Mouse (Mus musculus) left cerebral cortex, adult 9 months (tissue): ENCODE measurements around the gene Echs1.
"Not testable (repeated sequence)": the region's sequence is repeated elsewhere in the genome, so short reads cannot be mapped to it uniquely, and the experiment has no call there.

ENCODE experiments used
- DNase-seq, 2 experiments: peaks; one replicate each; pipeline ENCODE4 v3.0.0; 2022; ENCODE audit warnings: low spot score in 2 of 2

The Echs1 gene

GRCm38 (mm10) chr7:140116329-140117054, at the start of gene Echs1:
Echs1 (minus strand) TSS chr7:140116476.
- DNase-seq = peak; percentile 75 to 88

GRCm38 (mm10) chr7:140164664-140165063, 48.4 kb upstream of the Echs1 start, which contains the start of gene Olfr522:
Olfr522 (minus strand) TSS chr7:140164764.
- no peak for DNase-seq

- no peak for DNase-seq
Measured at GRCm38 (mm10) chr7:140160363-140160762, 44.1 kb upstream of the Echs1 start.

GRCm38 (mm10) chr7:140154218-140154927, 38.1 kb upstream of the Echs1 start, which contains the start of gene Sprn:
Sprn (minus strand) TSS chr7:140154877.
- DNase-seq = peak; percentile 55 to 79

GRCm38 (mm10) chr7:140153829-140154217, 37.5 kb upstream of the Echs1 start:
- DNase-seq = no peak

GRCm38 (mm10) chr7:140153383-140153782, 37.1 kb upstream of the Echs1 start:
- peak in 1 of 2 experiments; percentile 64 for DNase-seq

- no peak for DNase-seq
Measured at GRCm38 (mm10) chr7:140144550-140144949, 28.3 kb upstream of the Echs1 start.

- peak in 1 of 2 experiments; percentile 67 for DNase-seq
Measured at GRCm38 (mm10) chr7:140141350-140141749, 25.1 kb upstream of the Echs1 start.

- DNase-seq = no peak
Measured at GRCm38 (mm10) chr7:140138021-140138310, 21.7 kb upstream of the Echs1 start.

- peak; percentile 89 to 98 for DNase-seq
Measured at GRCm38 (mm10) chr7:140137135-140138020, 21.1 kb upstream of the Echs1 start, which contains the start of gene Mtg1. Mtg1 (plus strand) TSS chr7:140137564.

- no peak for DNase-seq
Measured at GRCm38 (mm10) chr7:140135106-140135770, 19.0 kb upstream of the Echs1 start.

GRCm38 (mm10) chr7:140134033-140134432, 17.8 kb upstream of the Echs1 start:
- DNase-seq = not testable (repeated sequence)

GRCm38 (mm10) chr7:140132184-140132583, 15.9 kb upstream of the Echs1 start:
- not testable (repeated sequence) for DNase-seq

GRCm38 (mm10) chr7:140127911-140128310, 11.6 kb upstream of the Echs1 start:
- no peak for DNase-seq

GRCm38 (mm10) chr7:140126934-140127333, 10.7 kb upstream of the Echs1 start:
- no peak for DNase-seq

- no peak for DNase-seq
Measured at GRCm38 (mm10) chr7:140126022-140126350, 9.7 kb upstream of the Echs1 start.

- peak; percentile 78 to 88 for DNase-seq
Measured at GRCm38 (mm10) chr7:140125278-140126021, 9.2 kb upstream of the Echs1 start.

- no peak for DNase-seq
Measured at GRCm38 (mm10) chr7:140124382-140124781, 8.1 kb upstream of the Echs1 start.

- no peak for DNase-seq
Measured at GRCm38 (mm10) chr7:140122765-140123164, 6.5 kb upstream of the Echs1 start.

- DNase-seq = no peak
Measured at GRCm38 (mm10) chr7:140121338-140121910, 5.1 kb upstream of the Echs1 start.

- DNase-seq = no peak
Measured at GRCm38 (mm10) chr7:140120484-140120883, 4.2 kb upstream of the Echs1 start.
